Mouse (Mus musculus) heart, postnatal 0 days (tissue): ENCODE results near the gene Cxcl14. TPM values are rescaled to one million over a fixed set of nuclear protein-coding genes. Genes with fewer than 3 reads are reported as not detected.
A peak's percentile ranks its signal among the peaks of the same experiment; 100 is the strongest.

Experiments used
- ATAC-seq: fragments of 200-750 bp; cut with Nextera tagmentation; 2 replicates; pipeline ENCODE4 v1.8.0; 2017; ENCODE audit warnings: low read depth, moderate number of reproducible peaks, moderate library complexity; ENCODE audit not compliant: insufficient read depth
- DNase-seq: peaks from one replicate; pipeline ENCODE4 v3.0.0-alpha.2; 2016; ENCODE audit warnings: low spot score
- H3K27ac ChIP-seq: fragments of 300-500 bp; sonication (generic); 2 replicates; pipeline ENCODE4 v1.5.1; 2014; ENCODE audit warnings: low read depth, mild to moderate bottlenecking
- H3K27me3 ChIP-seq: fragments of 300-500 bp; sonication (generic); 2 replicates; pipeline ENCODE4 v1.6.1; 2014; ENCODE audit warnings: low read length, mixed read lengths; ENCODE audit not compliant: control insufficient read depth, insufficient read depth
- H3K36me3 ChIP-seq: fragments of 300-500 bp; sonication (generic); replicated peaks from 2 replicates; pipeline ENCODE4 v1.6.1; 2014; ENCODE audit warnings: low read length, mixed read lengths; ENCODE audit not compliant: control insufficient read depth, insufficient read depth
- H3K4me1 ChIP-seq: fragments of 300-500 bp; sonication (generic); 2 replicates; pipeline ENCODE4 v1.6.1; 2014; ENCODE audit warnings: antibody characterized with exemption; ENCODE audit not compliant: control insufficient read depth, insufficient read depth
- H3K4me2 ChIP-seq: fragments of 300-500 bp; sonication (generic); 2 replicates; pipeline ENCODE4 v1.6.1; 2014; ENCODE audit warnings: low read depth, mild to moderate bottlenecking, low read length, moderate library complexity
- H3K4me3 ChIP-seq: fragments of 300-500 bp; sonication (generic); 2 replicates; pipeline ENCODE4 v1.5.1; 2014; ENCODE audit warnings: low read depth, low read length
- H3K9ac ChIP-seq: fragments of 300-500 bp; sonication (generic); replicated peaks from 2 replicates; pipeline ENCODE4 v1.6.1; 2014; ENCODE audit warnings: low read depth, low read length, mixed read lengths
- H3K9me3 ChIP-seq: fragments of 300-500 bp; sonication (generic); replicated peaks from 2 replicates; pipeline ENCODE4 v1.6.1; 2016; ENCODE audit warnings: low read length; ENCODE audit not compliant: control insufficient read depth
- CTCF ChIP-seq: IDR thresholded peaks from 2 replicates; pipeline ENCODE4 v1.5.1; 2016; ENCODE audit warnings: antibody characterized with exemption, control low read depth, low read depth
- EP300 ChIP-seq: IDR thresholded peaks from 2 replicates; pipeline ENCODE4 v1.6.1; 2016; ENCODE audit warnings: antibody characterized with exemption, low read depth
- WGBS: fragments of 180-500 bp; shearing (Covaris S2); extraction: QIAGEN DNeasy Blood & Tissue Kit; methylation state at CpG from one replicate; pipeline ENCODE4 v1.1.7; 2014; 5-methylcytosine and 5-hydroxymethylcytosine counted together
- polyA plus RNA-seq: library from polyadenylated mRNA; unstranded; fragments of >200 nt; fragmentation: Nextera tagmentation; extraction: Ambion mirVana; gene quantifications from 2 replicates; pipeline ENCODE4 v1.2.1, GENCODE M21; 2015
- total RNA-seq: library from RNA; depleted of rRNA; stranded (reverse); fragments of >200 nt; gene quantifications from 2 replicates; pipeline ENCODE4 v1.2.3, GENCODE M21; 2014; ENCODE audit warnings: low replicate concordance

The Cxcl14 gene
- total and polyA plus RNA-seq, 2 experiments from 2014 or later = 0.16 TPM; not detected in 1

GRCm38 (mm10) chr13:56329769-56330168 lies 33.4 kb upstream of the Cxcl14 start:
- H3K9me3 ChIP-seq = no peaks in the 10 kb centered on the region
- peaks cover 3% of the 10 kb centered on the region; the same call in 1 of the 2 replicates for H3K4me1 ChIP-seq
- H3K9ac ChIP-seq = no peak overlapping the region
- DNase-seq (no peak), ATAC-seq (no peak)
- 75% methylated on average over 6 of the region's 6 CpGs for WGBS
- H3K4me3 ChIP-seq = no peak overlapping the region
- no peaks in the 10 kb centered on the region for H3K36me3 ChIP-seq
- H3K27ac ChIP-seq = no peak overlapping the region
- no peak for TF ChIP-seq CTCF
- H3K27me3 ChIP-seq = 0 out of 2 replicates have a peak, but pooled peaks cover 3% of the 10 kb centered on the region
- no peak overlapping the region for H3K4me2 ChIP-seq

DNA sequence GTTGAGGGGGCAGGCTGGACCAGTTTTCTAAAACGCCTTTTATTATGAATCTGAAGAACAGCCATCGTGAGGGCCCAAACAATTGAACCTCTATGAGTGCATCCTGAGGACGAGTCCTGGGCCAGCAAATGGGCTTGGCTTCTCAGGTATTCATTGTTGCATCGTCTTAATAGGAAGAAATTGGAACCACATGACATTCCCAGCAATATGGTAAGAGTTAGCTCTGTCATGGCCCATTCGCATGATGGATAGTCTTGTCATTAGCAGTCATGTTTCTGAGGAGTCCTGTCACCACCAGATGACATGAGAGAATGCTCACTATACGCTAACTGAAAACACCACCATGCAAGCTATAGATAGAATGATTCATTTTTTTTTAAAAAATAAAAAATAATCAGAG lies 32.8 kb upstream of the Cxcl14 start:
- H3K4me1 ChIP-seq = no peaks in the 10 kb centered on the region
- H3K4me3 ChIP-seq = no peak overlapping the region
- ATAC-seq = no peak
- H3K9me3 ChIP-seq = no peaks in the 10 kb centered on the region
- WGBS = 81% methylated on average over 6 of the region's 6 CpGs
- no peak overlapping the region for H3K27ac ChIP-seq
- TF ChIP-seq EP300 = no peak
- no peak for TF ChIP-seq CTCF
- 0 out of 2 replicates have a peak, but pooled peaks cover 3% of the 10 kb centered on the region for H3K27me3 ChIP-seq
- no peak overlapping the region for H3K9ac ChIP-seq
- no peaks in the 10 kb centered on the region for H3K36me3 ChIP-seq
- no peak for DNase-seq
- H3K4me2 ChIP-seq = no peak overlapping the region

DNA sequence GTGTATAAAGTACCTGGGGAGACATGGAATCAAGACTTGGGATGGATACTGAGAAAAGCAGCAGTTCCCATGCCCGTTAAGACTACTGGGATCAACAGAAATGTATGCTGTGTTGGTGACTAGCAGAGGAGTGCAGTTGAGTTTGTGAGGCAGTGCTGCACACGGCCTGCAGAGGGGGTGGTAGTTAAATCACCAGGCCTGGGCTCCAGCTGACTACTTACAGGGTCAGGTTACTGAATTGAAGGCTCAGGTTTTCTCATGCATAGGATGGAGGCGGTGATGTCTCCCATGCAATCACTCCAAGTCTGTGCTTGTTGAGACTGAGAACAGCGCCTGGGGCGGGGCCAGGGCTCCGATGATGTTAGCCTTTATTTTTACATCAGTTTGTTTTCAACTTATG lies 31.4 kb upstream of the Cxcl14 start:
- no peak overlapping the region for H3K4me3 ChIP-seq
- no peak overlapping the region for H3K9ac ChIP-seq
- no peaks in the 10 kb centered on the region for H3K9me3 ChIP-seq
- 0 out of 2 replicates have a peak, but pooled peaks cover 3% of the 10 kb centered on the region for H3K27me3 ChIP-seq
- H3K27ac ChIP-seq = no peak overlapping the region
- H3K4me2 ChIP-seq = no peak overlapping the region
- DNase-seq (no peak), ATAC-seq (no peak)
- TF ChIP-seq CTCF (peak; percentile 34), EP300 (no peak)
- WGBS = 35% methylated on average over 6 of the region's 6 CpGs
- H3K4me1 ChIP-seq = no peaks in the 10 kb centered on the region
- no peaks in the 10 kb centered on the region for H3K36me3 ChIP-seq

- Histone ChIP-seq H3K9me3 (no peaks in the 10 kb centered on the region), H3K27ac (no peak overlapping the region), H3K4me1 (no peaks in the 10 kb centered on the region), H3K9ac (no peak overlapping the region), H3K4me2 (no peak overlapping the region), H3K36me3 (no peaks in the 10 kb centered on the region), H3K27me3 (peaks cover 3% of the 10 kb centered on the region; the same call in 1 of the 2 replicates), H3K4me3 (no peak overlapping the region)
- WGBS = 78% methylated on average over 7 of the region's 7 CpGs
- DNase-seq = no peak
- ATAC-seq = no peak
- TF ChIP-seq EP300 (no peak), CTCF (no peak)
Observed at GRCm38 (mm10) chr13:56321635-56322034, 25.3 kb upstream of the Cxcl14 start.

GRCm38 (mm10) chr13:56316930-56317329 lies 20.6 kb upstream of the Cxcl14 start:
- Histone ChIP-seq H3K4me1 (no peaks in the 10 kb centered on the region), H3K4me3 (no peak overlapping the region), H3K9ac (no peak overlapping the region), H3K4me2 (no peak overlapping the region), H3K36me3 (no peaks in the 10 kb centered on the region), H3K27ac (no peak overlapping the region), H3K9me3 (no peaks in the 10 kb centered on the region), H3K27me3 (peaks cover 1% of the 10 kb centered on the region; the same call in 1 of the 2 replicates)
- TF ChIP-seq CTCF (no peak), EP300 (no peak)
- DNase-seq = no peak
- no peak for ATAC-seq
- 87% methylated on average over 4 of the region's 4 CpGs for WGBS

GRCm38 (mm10) chr13:56315201-56315600 lies 18.9 kb upstream of the Cxcl14 start:
- no peaks in the 10 kb centered on the region for H3K27me3 ChIP-seq
- ATAC-seq = no peak
- no peak for DNase-seq
- H3K36me3 ChIP-seq = no peaks in the 10 kb centered on the region
- peaks cover 7% of the 10 kb centered on the region; the same call in 1 of the 2 replicates for H3K9me3 ChIP-seq
- WGBS = 33% methylated on average over 3 of the region's 3 CpGs
- no peak overlapping the region for H3K4me3 ChIP-seq
- H3K4me1 ChIP-seq = no peaks in the 10 kb centered on the region
- no peak overlapping the region for H3K4me2 ChIP-seq
- no peak for TF ChIP-seq CTCF
- no peak for TF ChIP-seq EP300
- no peak overlapping the region for H3K9ac ChIP-seq
- no peak overlapping the region for H3K27ac ChIP-seq
